Mouse (Mus musculus) embryonic facial prominence, embryonic 15.5 days (tissue): ENCODE measurements around the gene Tmem163. TPM values are rescaled to one million over a fixed set of nuclear protein-coding genes. Genes with fewer than 3 reads are reported as not detected.

Source experiments
- ATAC-seq: fragments of 200-750 bp; cut with Nextera tagmentation; 2 replicates; pipeline ENCODE4 v1.8.0; 2017; ENCODE audit warnings: low read depth, moderate TSS enrichment; ENCODE audit not compliant: insufficient number of reproducible peaks, low FRiP score, low TSS enrichment
- H3K27ac ChIP-seq: fragments of 300-500 bp; sonication (generic); replicated peaks from 2 replicates; pipeline ENCODE4 v1.5.1; 2015; ENCODE audit warnings: mild to moderate bottlenecking, inconsistent platforms
- H3K27me3 ChIP-seq: fragments of 300-500 bp; sonication (generic); 2 replicates; pipeline ENCODE4 v1.6.1; 2015; ENCODE audit warnings: inconsistent platforms
- H3K36me3 ChIP-seq: fragments of 300-500 bp; sonication (generic); 2 replicates; pipeline ENCODE4 v1.6.1; 2015; ENCODE audit warnings: mild to moderate bottlenecking, inconsistent platforms
- H3K4me1 ChIP-seq: fragments of 300-500 bp; sonication (generic); 2 replicates; pipeline ENCODE4 v1.6.1; 2015; ENCODE audit warnings: inconsistent platforms
- H3K4me2 ChIP-seq: fragments of 300-500 bp; sonication (generic); replicated peaks from 2 replicates; pipeline ENCODE4 v1.6.1; 2015; ENCODE audit warnings: mild to moderate bottlenecking, inconsistent platforms
- H3K4me3 ChIP-seq: fragments of 300-500 bp; sonication (generic); replicated peaks from 2 replicates; pipeline ENCODE4 v1.5.1; 2015; ENCODE audit warnings: mild to moderate bottlenecking, inconsistent platforms
- H3K9ac ChIP-seq: fragments of 300-500 bp; sonication (generic); 2 replicates; pipeline ENCODE4 v1.6.1; 2015; ENCODE audit warnings: inconsistent platforms
- H3K9me3 ChIP-seq: fragments of 300-500 bp; sonication (generic); replicated peaks from 2 replicates; pipeline ENCODE4 v1.6.1; 2016; ENCODE audit warnings: inconsistent platforms
- WGBS: fragments of 180-500 bp; shearing (Covaris S2); methylation state at CpG from one replicate; pipeline ENCODE4 v1.1.7; 2015; 5-methylcytosine and 5-hydroxymethylcytosine counted together
- polyA plus RNA-seq: library from polyadenylated mRNA; unstranded; fragments of >200 nt; fragmentation: Nextera tagmentation; extraction: Ambion mirVana; gene quantifications from 2 replicates; pipeline ENCODE4 v1.2.1, GENCODE M21; 2015

The Tmem163 gene
- polyA plus RNA-seq, 1 experiment from 2014 or later = 3.6 TPM

- H3K4me3 ChIP-seq = no peak overlapping the region
- H3K27ac ChIP-seq = no peak overlapping the region
- H3K36me3 ChIP-seq = no peaks in the 10 kb centered on the region
- 29% methylated on average over 12 of the region's 12 CpGs for WGBS
- no peaks in the 10 kb centered on the region for H3K9me3 ChIP-seq
- peaks cover 64% of the 10 kb centered on the region for H3K27me3 ChIP-seq
- H3K4me2 ChIP-seq = no peak overlapping the region
- H3K4me1 ChIP-seq = peaks cover 26% of the 10 kb centered on the region
- ATAC-seq = no peak
- H3K9ac ChIP-seq = no peak overlapping the region
Observed at GRCm38 (mm10) chr1:127676116-127676515, 3.2 kb downstream of the Tmem163 start.

GRCm38 (mm10) chr1:127675253-127675652, 4.1 kb downstream of the Tmem163 start:
- Histone ChIP-seq H3K9ac (no peak overlapping the region), H3K36me3 (no peaks in the 10 kb centered on the region), H3K4me3 (no peak overlapping the region), H3K4me1 (peaks cover 26% of the 10 kb centered on the region), H3K4me2 (no peak overlapping the region), H3K27me3 (peaks cover 60% of the 10 kb centered on the region), H3K9me3 (no peaks in the 10 kb centered on the region), H3K27ac (no peak overlapping the region)
- no peak for ATAC-seq
- WGBS = 40% methylated on average over 1 of the region's 1 CpGs

- H3K4me3 ChIP-seq = no peak overlapping the region
- H3K4me1 ChIP-seq = peaks cover 19% of the 10 kb centered on the region
- 70% methylated on average over 10 of the region's 10 CpGs for WGBS
- H3K27ac ChIP-seq = no peak overlapping the region
- no peaks in the 10 kb centered on the region for H3K9me3 ChIP-seq
- no peaks in the 10 kb centered on the region for H3K36me3 ChIP-seq
- peaks cover 46% of the 10 kb centered on the region for H3K27me3 ChIP-seq
- no peak overlapping the region for H3K4me2 ChIP-seq
- H3K9ac ChIP-seq = no peak overlapping the region
- no peak for ATAC-seq
Observed at GRCm38 (mm10) chr1:127673221-127674050, 5.9 kb downstream of the Tmem163 start.

- Histone ChIP-seq H3K27me3 (no peaks in the 10 kb centered on the region), H3K27ac (no peak overlapping the region), H3K9ac (no peak overlapping the region), H3K4me1 (no peaks in the 10 kb centered on the region), H3K36me3 (no peaks in the 10 kb centered on the region), H3K9me3 (no peaks in the 10 kb centered on the region), H3K4me3 (no peak overlapping the region), H3K4me2 (no peak overlapping the region)
- WGBS = 72% methylated on average over 3 of the region's 3 CpGs
- no peak for ATAC-seq
Observed at GRCm38 (mm10) chr1:127668161-127668560, 11.2 kb downstream of the Tmem163 start.

GRCm38 (mm10) chr1:127667110-127667860, 12.1 kb downstream of the Tmem163 start:
- no peaks in the 10 kb centered on the region for H3K27me3 ChIP-seq

GRCm38 (mm10) chr1:127666221-127666620, 13.1 kb downstream of the Tmem163 start:
- Histone ChIP-seq H3K27me3 (no peaks in the 10 kb centered on the region), H3K9me3 (no peaks in the 10 kb centered on the region), H3K4me2 (no peak overlapping the region), H3K9ac (no peak overlapping the region), H3K36me3 (no peaks in the 10 kb centered on the region), H3K27ac (no peak overlapping the region), H3K4me3 (no peak overlapping the region), H3K4me1 (no peaks in the 10 kb centered on the region)
- ATAC-seq = no peak
- 56% methylated on average over 6 of the region's 6 CpGs for WGBS

More at GRCm38 (mm10) chr1:127667110-127667860, 12.1 kb downstream of the Tmem163 start:
- Histone ChIP-seq H3K4me3 (no peak overlapping the region), H3K36me3 (no peaks in the 10 kb centered on the region), H3K4me2 (no peak overlapping the region), H3K27ac (no peak overlapping the region), H3K9ac (no peak overlapping the region), H3K4me1 (no peaks in the 10 kb centered on the region), H3K9me3 (no peaks in the 10 kb centered on the region)
- 42% methylated on average over 8 of the region's 8 CpGs for WGBS
- no peak for ATAC-seq

GRCm38 (mm10) chr1:127662385-127663068, 16.8 kb downstream of the Tmem163 start:
- no peak overlapping the region for H3K4me3 ChIP-seq
- no peak overlapping the region for H3K4me2 ChIP-seq
- no peaks in the 10 kb centered on the region for H3K27me3 ChIP-seq
- no peak for ATAC-seq
- H3K9me3 ChIP-seq = no peaks in the 10 kb centered on the region
- WGBS = 68% methylated on average over 13 of the region's 13 CpGs
- H3K4me1 ChIP-seq = no peaks in the 10 kb centered on the region
- no peak overlapping the region for H3K27ac ChIP-seq
- no peak overlapping the region for H3K9ac ChIP-seq
- H3K36me3 ChIP-seq = no peaks in the 10 kb centered on the region

GRCm38 (mm10) chr1:127661118-127662012, 18.0 kb downstream of the Tmem163 start:
- ATAC-seq = no peak
- no peaks in the 10 kb centered on the region for H3K4me1 ChIP-seq
- H3K27me3 ChIP-seq = no peaks in the 10 kb centered on the region
- H3K4me2 ChIP-seq = no peak overlapping the region
- H3K27ac ChIP-seq = no peak overlapping the region
- WGBS = 29% methylated on average over 13 of the region's 13 CpGs
- no peak overlapping the region for H3K4me3 ChIP-seq
- no peaks in the 10 kb centered on the region for H3K36me3 ChIP-seq
- no peaks in the 10 kb centered on the region for H3K9me3 ChIP-seq
- H3K9ac ChIP-seq = no peak overlapping the region

- 85% methylated on average over 2 of the region's 2 CpGs for WGBS
- H3K36me3 ChIP-seq = no peaks in the 10 kb centered on the region
- H3K4me1 ChIP-seq = no peaks in the 10 kb centered on the region
- H3K9me3 ChIP-seq = no peaks in the 10 kb centered on the region
- H3K27me3 ChIP-seq = no peaks in the 10 kb centered on the region
- no peak overlapping the region for H3K4me3 ChIP-seq
- no peak overlapping the region for H3K4me2 ChIP-seq
- H3K9ac ChIP-seq = no peak overlapping the region
- ATAC-seq = no peak
- no peak overlapping the region for H3K27ac ChIP-seq
Observed at GRCm38 (mm10) chr1:127651564-127651963, 27.8 kb downstream of the Tmem163 start.

GRCm38 (mm10) chr1:127642976-127643769, 36.2 kb downstream of the Tmem163 start:
- 84% methylated on average over 12 of the region's 12 CpGs for WGBS
- H3K4me3 ChIP-seq = no peak overlapping the region
- H3K9ac ChIP-seq = no peak overlapping the region
- H3K4me2 ChIP-seq = no peak overlapping the region
- no peaks in the 10 kb centered on the region for H3K4me1 ChIP-seq
- H3K27me3 ChIP-seq = no peaks in the 10 kb centered on the region
- no peaks in the 10 kb centered on the region for H3K36me3 ChIP-seq
- H3K27ac ChIP-seq = no peak overlapping the region
- ATAC-seq = no peak
- H3K9me3 ChIP-seq = no peaks in the 10 kb centered on the region
